Mouse (Mus musculus): Measurements from ENCODE around the gene Ebp. TPM values are rescaled to one million over a fixed set of nuclear protein-coding genes. Genes with fewer than 3 reads are reported as not detected.

Ebp gene
- polyA plus RNA-seq, 1 experiment from 2014 or later = 26.4 TPM

DNA sequence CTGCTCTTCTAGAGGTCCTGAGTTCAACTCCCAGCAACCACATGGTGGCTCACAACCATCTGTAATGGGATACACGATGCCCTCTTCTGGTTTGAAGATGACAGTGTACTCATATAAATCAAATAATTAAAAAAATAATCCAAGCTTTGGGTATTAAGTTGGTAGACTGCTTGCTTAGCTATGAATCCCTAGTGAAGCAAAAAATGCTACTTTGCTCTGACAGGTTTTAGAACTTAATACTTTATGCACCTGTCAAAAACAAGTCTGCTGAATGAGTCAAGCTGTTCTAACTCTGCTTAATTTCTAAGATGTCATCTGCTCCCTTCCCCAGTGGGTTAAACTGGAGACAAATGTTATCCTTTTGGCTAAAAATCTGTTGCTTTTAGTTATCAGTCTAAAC, 53.8 kb downstream of the Ebp start:
- no peak overlapping the region for H3K27ac ChIP-seq
- no peak overlapping the region for H3K9ac ChIP-seq
- WGBS = 69% methylated on average over 1 of the region's 1 CpGs
- peaks cover 28% of the 10 kb centered on the region for H3K36me3 ChIP-seq
- no peak overlapping the region for H3K4me3 ChIP-seq
- ATAC-seq (ENCODE audit: low FRiP score) = no peak
- no peaks in the 10 kb centered on the region for H3K9me3 ChIP-seq
- H3K27me3 ChIP-seq = no peaks in the 10 kb centered on the region
- no peak overlapping the region for H3K4me2 ChIP-seq
- peaks cover 11% of the 10 kb centered on the region for H3K4me1 ChIP-seq (replicated peaks)

DNA sequence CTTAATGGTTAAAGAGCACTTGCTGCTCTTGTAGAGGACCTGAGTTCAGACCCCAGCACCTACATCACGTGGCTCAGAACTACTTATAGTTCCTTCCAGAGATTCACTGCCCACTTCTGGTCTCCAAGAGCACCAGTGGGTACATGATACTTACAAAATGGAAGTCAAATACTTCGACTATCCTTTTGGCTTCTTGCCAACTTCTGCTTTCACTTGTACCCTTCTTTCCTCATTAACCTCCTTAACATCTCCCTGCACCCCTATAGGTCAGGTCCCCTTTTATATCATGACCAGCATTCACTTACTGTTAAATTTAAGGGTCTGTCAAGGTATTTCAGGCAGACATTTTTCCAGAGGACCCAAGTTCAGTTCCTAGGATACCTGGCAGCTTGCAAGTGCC, 57.4 kb downstream of the Ebp start:
- 51% methylated on average over 2 of the region's 2 CpGs for WGBS
- H3K9ac ChIP-seq = no peak overlapping the region
- H3K27me3 ChIP-seq = no peaks in the 10 kb centered on the region

More for the DNA sequence above, 57.4 kb downstream of the Ebp start:
- no peak overlapping the region for H3K4me3 ChIP-seq
- H3K4me2 ChIP-seq = no peak overlapping the region
- H3K9me3 ChIP-seq = no peaks in the 10 kb centered on the region
- H3K36me3 ChIP-seq = peaks cover 6% of the 10 kb centered on the region
- no peak overlapping the region for H3K27ac ChIP-seq
- ATAC-seq (ENCODE audit: low FRiP score) = no peak
- H3K4me1 ChIP-seq (replicated peaks) = peaks cover 6% of the 10 kb centered on the region

Other genes starting within 250 kb of the Ebp start
- 65.1 and 66.1 TPM in 2 replicates for gene Hdac6, start 245.6 kb downstream of the Ebp start, polyA plus RNA-seq (2015; fragmentation: Nextera tagmentation; extraction: Ambion mirVana)
- 0.23 and 0.29 TPM in 2 replicates for gene Gata1, start 215.4 kb downstream of the Ebp start, polyA plus RNA-seq (2015; fragmentation: Nextera tagmentation; extraction: Ambion mirVana)
- 0.31 and 0.53 TPM in 2 replicates for gene Glod5, start 175.0 kb downstream of the Ebp start, polyA plus RNA-seq (2015; fragmentation: Nextera tagmentation; extraction: Ambion mirVana)
- 39.9 and 40.8 TPM in 2 replicates for gene Suv39h1, start 118.8 kb downstream of the Ebp start, polyA plus RNA-seq (2015; fragmentation: Nextera tagmentation; extraction: Ambion mirVana)
- gene Was, start 103.0 kb downstream of the Ebp start, polyA plus RNA-seq (2015; fragmentation: Nextera tagmentation; extraction: Ambion mirVana) = 0.12 and 0.18 TPM in 2 replicates
- gene Wdr13, start 60.6 kb downstream of the Ebp start, polyA plus RNA-seq (2015; fragmentation: Nextera tagmentation; extraction: Ambion mirVana) = 58.5 and 60.9 TPM in 2 replicates
- gene Rbm3, start 47.6 kb downstream of the Ebp start, polyA plus RNA-seq (2015; fragmentation: Nextera tagmentation; extraction: Ambion mirVana) = 336 and 358 TPM in 2 replicates
- gene Tbc1d25, start 17.3 kb downstream of the Ebp start, polyA plus RNA-seq (2015; fragmentation: Nextera tagmentation; extraction: Ambion mirVana) = 19.8 and 21.0 TPM in 2 replicates
- gene Porcn, start 13.0 kb upstream of the Ebp start, polyA plus RNA-seq (2015; fragmentation: Nextera tagmentation; extraction: Ambion mirVana) = 43.4 and 50.0 TPM in 2 replicates
- 46.9 and 48.4 TPM in 2 replicates for gene Ftsj1, start 58.9 kb upstream of the Ebp start, polyA plus RNA-seq (2015; fragmentation: Nextera tagmentation; extraction: Ambion mirVana)
- 30.0 and 30.6 TPM in 2 replicates for gene Slc38a5, start 77.6 kb upstream of the Ebp start, polyA plus RNA-seq (2015; fragmentation: Nextera tagmentation; extraction: Ambion mirVana)
- gene Ssxb10, start 133.9 kb upstream of the Ebp start, polyA plus RNA-seq (2015; fragmentation: Nextera tagmentation; extraction: Ambion mirVana) = not detected in 2 replicates
- not detected in 2 replicates for gene Ssxb9, start 173.5 kb upstream of the Ebp start, polyA plus RNA-seq (2015; fragmentation: Nextera tagmentation; extraction: Ambion mirVana)
- gene Ssxb1, start 219.8 kb upstream of the Ebp start, polyA plus RNA-seq (2015; fragmentation: Nextera tagmentation; extraction: Ambion mirVana) = not detected in 2 replicates